Mouse (Mus musculus): ENCODE measurements around the gene Iqcd. TPM values are rescaled to one million over a fixed set of nuclear protein-coding genes. Genes with fewer than 3 reads are reported as not detected.

The Iqcd gene
- polyA plus RNA-seq, 1 experiment from 2014 or later: 0.67 TPM

- H3K36me3 ChIP-seq (ENCODE audit: control insufficient read depth, insufficient read depth, low read length): no peaks in the 10 kb centered on the region
Measured at GRCm38 (mm10) chr5:120605688-120606087, 16.9 kb downstream of the Iqcd start.

GRCm38 (mm10) chr5:120606590-120607200, 17.9 kb downstream of the Iqcd start:
- Histone ChIP-seq H3K9ac (ENCODE audit: low read length) (no peak overlapping the region), H3K27me3 (ENCODE audit: control insufficient read depth, insufficient read depth, low read length) (no peaks in the 10 kb centered on the region), H3K27ac (ENCODE audit: low read length) (no peak overlapping the region), H3K36me3 (ENCODE audit: control insufficient read depth, insufficient read depth, low read length) (no peaks in the 10 kb centered on the region), H3K4me1 (ENCODE audit: control insufficient read depth, insufficient read depth, low read length) (peaks cover 15% of the 10 kb centered on the region), H3K9me3 (replicated peaks; ENCODE audit: control insufficient read depth, low read length) (no peaks in the 10 kb centered on the region), H3K4me3 (replicated peaks; ENCODE audit: low read length) (no peak overlapping the region), H3K4me2 (ENCODE audit: low read depth, low read length) (no peak overlapping the region)
- 66% methylated on average over 25 of the region's 25 CpGs for WGBS
- no peak for ATAC-seq (ENCODE audit: insufficient read depth, low FRiP score)

More at GRCm38 (mm10) chr5:120605688-120606087, 16.9 kb downstream of the Iqcd start:
- Histone ChIP-seq H3K9ac (ENCODE audit: low read length) (peak overlapping the region; percentile 65; the same call in 1 of the 2 replicates), H3K27me3 (ENCODE audit: control insufficient read depth, insufficient read depth, low read length) (no peaks in the 10 kb centered on the region), H3K4me2 (ENCODE audit: low read depth, low read length) (peak overlapping the region; percentile 68), H3K9me3 (replicated peaks; ENCODE audit: control insufficient read depth, low read length) (no peaks in the 10 kb centered on the region), H3K4me3 (replicated peaks; ENCODE audit: low read length) (peak overlapping the region; percentile 42), H3K27ac (ENCODE audit: low read length) (no peak overlapping the region), H3K4me1 (ENCODE audit: control insufficient read depth, insufficient read depth, low read length) (peaks cover 5% of the 10 kb centered on the region; the same call in 1 of the 2 replicates)
- WGBS: under 1% methylated on average over 8 of the region's 8 CpGs
- peak; percentile 62; the same call in 1 of the 2 replicates for ATAC-seq (ENCODE audit: insufficient read depth, low FRiP score)

GRCm38 (mm10) chr5:120607335-120607734, 18.5 kb downstream of the Iqcd start:
- Histone ChIP-seq H3K9ac (ENCODE audit: low read length) (no peak overlapping the region), H3K9me3 (replicated peaks; ENCODE audit: control insufficient read depth, low read length) (no peaks in the 10 kb centered on the region), H3K4me1 (ENCODE audit: control insufficient read depth, insufficient read depth, low read length) (peaks cover 16% of the 10 kb centered on the region), H3K27me3 (ENCODE audit: control insufficient read depth, insufficient read depth, low read length) (no peaks in the 10 kb centered on the region), H3K4me2 (ENCODE audit: low read depth, low read length) (no peak overlapping the region), H3K36me3 (ENCODE audit: control insufficient read depth, insufficient read depth, low read length) (no peaks in the 10 kb centered on the region), H3K4me3 (replicated peaks; ENCODE audit: low read length) (no peak overlapping the region), H3K27ac (ENCODE audit: low read length) (no peak overlapping the region)
- no peak for ATAC-seq (ENCODE audit: insufficient read depth, low FRiP score)
- 82% methylated on average over 3 of the region's 3 CpGs for WGBS

DNA sequence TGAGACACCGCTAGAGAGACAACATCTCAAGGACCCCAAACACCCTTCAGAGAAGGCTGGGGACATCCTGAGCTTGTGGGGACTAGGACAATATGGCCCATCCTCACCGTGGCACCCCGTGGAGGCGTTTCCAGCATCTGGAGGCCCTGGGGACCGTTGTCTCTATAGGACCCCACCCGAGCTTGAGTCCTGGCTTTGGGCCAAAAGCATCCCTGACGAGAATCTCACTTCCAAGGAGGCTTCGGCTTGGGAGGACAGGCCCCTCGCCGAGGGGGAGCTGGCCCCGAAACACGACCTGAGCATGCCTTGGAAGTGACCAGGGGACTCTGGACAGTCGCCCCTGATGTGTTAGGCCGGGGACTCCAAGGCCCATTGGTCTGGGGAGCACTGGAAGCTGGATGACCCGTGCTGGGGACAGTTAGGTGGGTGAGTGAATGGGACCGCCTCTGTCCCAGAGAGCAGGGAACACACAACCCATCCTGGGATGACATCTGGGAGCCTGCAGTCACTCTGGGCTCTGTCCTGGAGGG, 20.5 kb downstream of the Iqcd start:
- no peak overlapping the region for H3K9ac ChIP-seq (ENCODE audit: low read length)
- 81% methylated on average over 16 of the region's 16 CpGs for WGBS
- H3K27ac ChIP-seq (ENCODE audit: low read length): no peak overlapping the region
- H3K4me2 ChIP-seq (ENCODE audit: low read depth, low read length): no peak overlapping the region
- H3K36me3 ChIP-seq (ENCODE audit: control insufficient read depth, insufficient read depth, low read length): no peaks in the 10 kb centered on the region
- no peak for ATAC-seq (ENCODE audit: insufficient read depth, low FRiP score)
- no peak overlapping the region for H3K4me3 ChIP-seq (replicated peaks; ENCODE audit: low read length)
- H3K4me1 ChIP-seq (ENCODE audit: control insufficient read depth, insufficient read depth, low read length): peaks cover 16% of the 10 kb centered on the region
- no peaks in the 10 kb centered on the region for H3K9me3 ChIP-seq (replicated peaks; ENCODE audit: control insufficient read depth, low read length)
- no peaks in the 10 kb centered on the region for H3K27me3 ChIP-seq (ENCODE audit: control insufficient read depth, insufficient read depth, low read length)

DNA sequence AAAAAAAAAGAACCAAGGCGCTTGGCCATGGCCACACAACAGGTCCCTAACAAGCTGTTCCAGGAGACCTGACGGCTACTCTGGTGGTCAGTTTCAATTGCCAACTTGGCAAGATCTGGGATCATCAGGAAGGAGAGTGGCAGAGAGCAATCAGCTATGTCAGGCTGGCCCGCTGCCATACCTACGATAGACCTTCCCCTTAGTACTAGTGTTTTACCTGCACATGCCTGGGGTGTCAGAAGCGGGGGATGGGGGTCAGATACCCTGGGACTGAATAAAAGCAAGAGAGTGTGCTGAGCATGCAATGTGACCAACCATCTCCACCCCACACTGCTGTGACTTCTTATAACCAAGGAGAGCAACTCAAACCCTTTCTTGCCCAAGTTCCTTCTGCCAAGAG, 22.1 kb downstream of the Iqcd start:
- peak overlapping the region; percentile 93; the same call in 1 of the 2 replicates for H3K4me3 ChIP-seq (replicated peaks; ENCODE audit: low read length)
- no peak for ATAC-seq (ENCODE audit: insufficient read depth, low FRiP score)

DNA sequence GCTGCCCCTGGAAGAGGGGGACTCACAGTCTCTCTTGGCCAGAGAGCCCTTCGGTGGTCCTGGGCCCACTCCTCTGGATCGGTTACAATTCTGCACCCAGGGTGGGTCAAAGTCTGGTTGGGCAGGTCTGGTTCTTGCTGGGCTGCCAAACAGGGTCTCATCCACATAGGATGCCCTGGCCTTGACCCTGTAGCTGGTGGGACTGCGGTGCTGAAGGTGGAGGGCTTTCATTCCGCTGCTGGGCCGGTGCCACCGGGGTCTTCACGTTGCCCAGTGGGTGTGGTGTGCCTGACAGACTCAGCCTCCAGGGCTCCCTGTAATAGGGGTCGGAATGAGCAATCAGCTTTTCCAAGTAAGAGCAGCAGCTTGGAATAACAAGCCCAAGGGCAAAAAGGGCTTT, 22.6 kb downstream of the Iqcd start:
- H3K27ac ChIP-seq (ENCODE audit: low read length): no peak overlapping the region; the same call in 1 of the 2 replicates
- H3K9me3 ChIP-seq (replicated peaks; ENCODE audit: control insufficient read depth, low read length): peaks cover 6% of the 10 kb centered on the region; the same call in 1 of the 2 replicates
- peak overlapping the region; percentile 83 for H3K4me2 ChIP-seq (ENCODE audit: low read depth, low read length)
- H3K9ac ChIP-seq (ENCODE audit: low read length): peak overlapping the region; percentile 79
- H3K4me1 ChIP-seq (ENCODE audit: control insufficient read depth, insufficient read depth, low read length): peaks cover 11% of the 10 kb centered on the region
- H3K27me3 ChIP-seq (ENCODE audit: control insufficient read depth, insufficient read depth, low read length): no peaks in the 10 kb centered on the region
- peak overlapping the region; percentile 93 for H3K4me3 ChIP-seq (replicated peaks; ENCODE audit: low read length)
- H3K36me3 ChIP-seq (ENCODE audit: control insufficient read depth, insufficient read depth, low read length): peaks cover 11% of the 10 kb centered on the region
- WGBS: 47% methylated on average over 8 of the region's 8 CpGs
- ATAC-seq (ENCODE audit: insufficient read depth, low FRiP score): no peak

More for the DNA sequence above, 22.1 kb downstream of the Iqcd start:
- peaks cover 6% of the 10 kb centered on the region for H3K36me3 ChIP-seq (ENCODE audit: control insufficient read depth, insufficient read depth, low read length)
- H3K9ac ChIP-seq (ENCODE audit: low read length): peak overlapping the region; percentile 79; the same call in 1 of the 2 replicates
- peaks cover 11% of the 10 kb centered on the region for H3K4me1 ChIP-seq (ENCODE audit: control insufficient read depth, insufficient read depth, low read length)
- H3K27me3 ChIP-seq (ENCODE audit: control insufficient read depth, insufficient read depth, low read length): no peaks in the 10 kb centered on the region
- H3K9me3 ChIP-seq (replicated peaks; ENCODE audit: control insufficient read depth, low read length): 0 out of 2 replicates have a peak, but pooled peaks cover 2% of the 10 kb centered on the region
- H3K4me2 ChIP-seq (ENCODE audit: low read depth, low read length): peak overlapping the region; percentile 83
- no peak overlapping the region for H3K27ac ChIP-seq (ENCODE audit: low read length)
- 86% methylated on average over 5 of the region's 5 CpGs for WGBS

- Histone ChIP-seq H3K27ac (ENCODE audit: low read length) (peak within 1 kb of the TSS; percentile 92), H3K36me3 (ENCODE audit: control insufficient read depth, insufficient read depth, low read length) (peaks cover 15% of the 10 kb centered on the region), H3K9ac (ENCODE audit: low read length) (peak within 1 kb of the TSS; percentile 83), H3K4me3 (replicated peaks; ENCODE audit: low read length) (peak within 1 kb of the TSS; percentile 93), H3K4me2 (ENCODE audit: low read depth, low read length) (peak within 1 kb of the TSS; percentile 90), H3K27me3 (ENCODE audit: control insufficient read depth, insufficient read depth, low read length) (no peaks in the 10 kb centered on the region), H3K9me3 (replicated peaks; ENCODE audit: control insufficient read depth, low read length) (peaks cover 6% of the 10 kb centered on the region; the same call in 1 of the 2 replicates), H3K4me1 (ENCODE audit: control insufficient read depth, insufficient read depth, low read length) (peaks cover 11% of the 10 kb centered on the region)
- WGBS: under 1% methylated on average over 22 of the region's 22 CpGs
- peak; percentile 89 for ATAC-seq (ENCODE audit: insufficient read depth, low FRiP score)
Measured at GRCm38 (mm10) chr5:120612442-120612821, 23.6 kb downstream of the Iqcd start, which contains the start of the genes Rita1 and Ddx54. Gene Rita1 (minus strand): TSS chr5:120612589. Gene Ddx54 (plus strand): TSS chr5:120612739.

GRCm38 (mm10) chr5:120612822-120613604, 24.2 kb downstream of the Iqcd start:
- H3K27me3 ChIP-seq (ENCODE audit: control insufficient read depth, insufficient read depth, low read length): no peaks in the 10 kb centered on the region
- H3K9me3 ChIP-seq (replicated peaks; ENCODE audit: control insufficient read depth, low read length): peaks cover 6% of the 10 kb centered on the region; the same call in 1 of the 2 replicates
- H3K36me3 ChIP-seq (ENCODE audit: control insufficient read depth, insufficient read depth, low read length): peaks cover 16% of the 10 kb centered on the region
- peak overlapping the region; percentile 93 for H3K4me3 ChIP-seq (replicated peaks; ENCODE audit: low read length)
- H3K4me1 ChIP-seq (ENCODE audit: control insufficient read depth, insufficient read depth, low read length): peaks cover 11% of the 10 kb centered on the region
- ATAC-seq (ENCODE audit: insufficient read depth, low FRiP score): peak; percentile 93
- H3K4me2 ChIP-seq (ENCODE audit: low read depth, low read length): peak overlapping the region; percentile 90
- peak overlapping the region; percentile 92 for H3K27ac ChIP-seq (ENCODE audit: low read length)
- peak overlapping the region; percentile 83 for H3K9ac ChIP-seq (ENCODE audit: low read length)
- WGBS: under 1% methylated on average over 69 of the region's 69 CpGs
